Mouse (Mus musculus) spleen, adult 2 months (tissue): ENCODE measurements around the gene Mms19. TPM values are rescaled to one million over a fixed set of nuclear protein-coding genes. Genes with fewer than 3 reads are reported as not detected.

Experiments used
- DNase-seq, 2 experiments: peaks; one replicate each; pipeline versions ENCODE4 v3.0.0 to v3.0.0-alpha.2; 2012 to 2021; ENCODE audit warnings: low spot score in 2 of 2, low read depth in 1 of 2
- H3K27ac ChIP-seq: fragments of 200-500 bp; 2 replicates; pipeline ENCODE4 v1.5.1; 2012; ENCODE audit warnings: low read length, inconsistent platforms; ENCODE audit not compliant: insufficient read depth
- H3K27me3 ChIP-seq: fragments of 200-500 bp; 2 replicates; pipeline ENCODE4 v1.6.1; 2012; ENCODE audit warnings: mild to moderate bottlenecking, moderate library complexity, low read length, inconsistent platforms; ENCODE audit not compliant: control insufficient read depth, insufficient read depth
- H3K36me3 ChIP-seq: fragments of 200-500 bp; 2 replicates; pipeline ENCODE4 v1.6.1; 2012; ENCODE audit warnings: mild to moderate bottlenecking, low read length, inconsistent platforms; ENCODE audit not compliant: control insufficient read depth, insufficient read depth
- H3K4me1 ChIP-seq: fragments of 200-500 bp; 2 replicates; pipeline ENCODE4 v1.6.1; 2011; ENCODE audit warnings: inconsistent platforms; ENCODE audit not compliant: control insufficient read depth, insufficient read depth, insufficient read length
- H3K4me3 ChIP-seq: fragments of 200-500 bp; 2 replicates; pipeline ENCODE4 v1.5.1; 2011; ENCODE audit warnings: mild to moderate bottlenecking, inconsistent platforms; ENCODE audit not compliant: insufficient read depth, insufficient read length; ENCODE audit errors: extremely low read depth
- CTCF ChIP-seq: fragments of 200-500 bp; IDR thresholded peaks from 2 replicates; pipeline ENCODE4 v1.5.1; 2011; ENCODE audit warnings: mild to moderate bottlenecking, inconsistent platforms; ENCODE audit not compliant: insufficient read depth, insufficient read length, insufficient replicate concordance; ENCODE audit errors: extremely low read depth
- POLR2A ChIP-seq: fragments of 200-500 bp; IDR thresholded peaks from 2 replicates; pipeline ENCODE4 v1.6.1; 2011; ENCODE audit warnings: low read depth, low read length, inconsistent platforms
- WGBS: fragments of 180-500 bp; shearing (Covaris S2); methylation state at CpG from one replicate; pipeline ENCODE4 v1.1.7; 2018; 5-methylcytosine and 5-hydroxymethylcytosine counted together
- polyA plus RNA-seq: library from polyadenylated mRNA; depleted of rRNA; stranded (reverse); fragments of >200 nt; gene quantifications from 2 replicates; pipeline ENCODE4 v1.2.3, GENCODE M21; 2012

Mms19 gene
- polyA plus RNA-seq, 1 experiment, result 64.6 TPM

GRCm38 (mm10) chr19:41980422-41980818 lies 537 bp downstream of the Mms19 start:
- WGBS, result under 1% methylated on average over 16 of the region's 16 CpGs
- DNase-seq, result no peak
- peak overlapping the region; percentile 70 for H3K4me3 ChIP-seq
- peaks cover 7% of the 10 kb centered on the region for H3K27me3 ChIP-seq
- no peak for TF ChIP-seq CTCF
- TF ChIP-seq POLR2A, result no peak
- peaks cover 3% of the 10 kb centered on the region; the same call in 1 of the 2 replicates for H3K4me1 ChIP-seq
- peak overlapping the region; percentile 56 for H3K27ac ChIP-seq
- H3K36me3 ChIP-seq, result peaks cover 2% of the 10 kb centered on the region; the same call in 1 of the 2 replicates

- Histone ChIP-seq H3K4me3 (no peak overlapping the region), H3K27me3 (no peaks in the 10 kb centered on the region), H3K27ac (no peak overlapping the region), H3K36me3 (peaks cover 3% of the 10 kb centered on the region), H3K4me1 (no peaks in the 10 kb centered on the region)
- WGBS, result 80% methylated on average over 13 of the region's 13 CpGs
- TF ChIP-seq CTCF (no peak), POLR2A (no peak)
- no peak for DNase-seq
Observed at GRCm38 (mm10) chr19:41973891-41974794, 6.8 kb downstream of the Mms19 start.

GRCm38 (mm10) chr19:41969618-41970017 lies 11.3 kb downstream of the Mms19 start:
- WGBS, result 62% methylated on average over 7 of the region's 7 CpGs
- Histone ChIP-seq H3K27ac (no peak overlapping the region), H3K4me3 (no peak overlapping the region), H3K4me1 (no peaks in the 10 kb centered on the region), H3K27me3 (no peaks in the 10 kb centered on the region), H3K36me3 (peaks cover 18% of the 10 kb centered on the region)
- DNase-seq, result no peak
- TF ChIP-seq CTCF (no peak), POLR2A (no peak)

- Histone ChIP-seq H3K36me3 (peaks cover 48% of the 10 kb centered on the region), H3K4me3 (no peak overlapping the region), H3K27ac (no peak overlapping the region), H3K4me1 (no peaks in the 10 kb centered on the region), H3K27me3 (no peaks in the 10 kb centered on the region)
- 94% methylated on average over 3 of the region's 3 CpGs for WGBS
- no peak for DNase-seq
- TF ChIP-seq POLR2A (no peak), CTCF (no peak)
Observed at GRCm38 (mm10) chr19:41953574-41953973, 27.4 kb downstream of the Mms19 start.

- no peak for TF ChIP-seq CTCF
- TF ChIP-seq POLR2A, result no peak
Observed at GRCm38 (mm10) chr19:41952287-41952686, 28.7 kb downstream of the Mms19 start.

GRCm38 (mm10) chr19:41943841-41944240 lies 37.1 kb downstream of the Mms19 start:
- no peak for DNase-seq
- no peaks in the 10 kb centered on the region for H3K4me1 ChIP-seq
- 91% methylated on average over 7 of the region's 7 CpGs for WGBS
- peaks cover 46% of the 10 kb centered on the region for H3K36me3 ChIP-seq
- H3K27me3 ChIP-seq, result no peaks in the 10 kb centered on the region
- no peak overlapping the region for H3K4me3 ChIP-seq
- H3K27ac ChIP-seq, result no peak overlapping the region
- no peak for TF ChIP-seq POLR2A
- TF ChIP-seq CTCF, result no peak

More at GRCm38 (mm10) chr19:41952287-41952686, 28.7 kb downstream of the Mms19 start:
- Histone ChIP-seq H3K36me3 (peaks cover 46% of the 10 kb centered on the region), H3K4me3 (no peak overlapping the region), H3K27me3 (no peaks in the 10 kb centered on the region), H3K27ac (no peak overlapping the region), H3K4me1 (no peaks in the 10 kb centered on the region)
- no peak for DNase-seq
- WGBS, result 80% methylated on average over 4 of the region's 4 CpGs

- Histone ChIP-seq H3K4me1 (peaks cover 3% of the 10 kb centered on the region; the same call in 1 of the 2 replicates), H3K4me3 (no peak overlapping the region), H3K36me3 (peaks cover 18% of the 10 kb centered on the region), H3K27ac (no peak overlapping the region), H3K27me3 (no peaks in the 10 kb centered on the region)
- DNase-seq, result no peak
- TF ChIP-seq POLR2A (no peak), CTCF (no peak)
- 95% methylated on average over 5 of the region's 5 CpGs for WGBS
Observed at GRCm38 (mm10) chr19:41938539-41938938, 42.4 kb downstream of the Mms19 start.
